Mouse (Mus musculus): ENCODE results near the gene Iqcd.
A peak's percentile ranks its signal among the peaks of the same experiment; 100 is the strongest.

DNA sequence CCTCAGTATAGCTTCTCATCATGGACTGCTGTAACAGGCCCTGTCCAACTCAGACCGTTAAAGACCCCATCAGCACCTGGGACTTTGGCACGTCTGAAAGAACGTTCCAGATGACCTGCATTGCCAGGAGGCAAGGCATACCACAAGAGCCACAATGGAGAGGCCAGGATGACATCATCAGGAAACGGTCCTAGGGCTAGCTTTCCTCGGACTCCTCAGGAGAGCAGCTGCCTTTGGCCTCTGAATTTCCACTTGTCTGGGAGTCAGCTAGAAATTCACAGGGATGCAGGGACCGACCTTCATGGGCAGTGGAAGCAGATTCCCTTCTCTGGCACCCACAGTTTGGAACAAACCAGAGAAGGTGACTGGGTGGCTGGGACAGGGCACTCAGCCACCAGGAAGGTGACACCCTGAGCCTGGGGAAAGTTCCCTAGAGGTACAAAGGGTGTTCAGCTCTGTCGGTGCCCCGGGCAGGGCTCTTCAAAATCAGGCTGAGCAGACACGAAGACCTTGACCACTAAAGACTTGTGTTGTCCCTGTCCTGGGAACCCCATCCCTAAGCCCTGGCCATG is 22.0 kb upstream of the Iqcd start:
- no peak for TF ChIP-seq CTCF (IDR thresholded peaks at IDR 0.05; ENCODE audit: control insufficient read depth, insufficient read depth, insufficient read length)
- TF ChIP-seq MYOG (IDR thresholded peaks at IDR 0.05; ENCODE audit: control insufficient read depth, extremely low read depth, insufficient read length) = no peak
- TF ChIP-seq MYOD1 (IDR thresholded peaks at IDR 0.05; ENCODE audit: control insufficient read depth, insufficient read length, low read depth) = peak; percentile 77
- TF ChIP-seq FOSL1 (IDR thresholded peaks at IDR 0.05; ENCODE audit: insufficient read depth, low read length, poor library complexity, severe bottlenecking) = no peak
